Mouse (Mus musculus) mature B cell (primary cell): ENCODE measurements around the gene Ifnab.

Experiments
- in situ Hi-C: fragments of 300-500 bp; cut with MboI; formaldehyde crosslinking; loops from 2 replicates; pipeline ENCODE4 v1.14.3; 2019

The Ifnab gene

DNA sequence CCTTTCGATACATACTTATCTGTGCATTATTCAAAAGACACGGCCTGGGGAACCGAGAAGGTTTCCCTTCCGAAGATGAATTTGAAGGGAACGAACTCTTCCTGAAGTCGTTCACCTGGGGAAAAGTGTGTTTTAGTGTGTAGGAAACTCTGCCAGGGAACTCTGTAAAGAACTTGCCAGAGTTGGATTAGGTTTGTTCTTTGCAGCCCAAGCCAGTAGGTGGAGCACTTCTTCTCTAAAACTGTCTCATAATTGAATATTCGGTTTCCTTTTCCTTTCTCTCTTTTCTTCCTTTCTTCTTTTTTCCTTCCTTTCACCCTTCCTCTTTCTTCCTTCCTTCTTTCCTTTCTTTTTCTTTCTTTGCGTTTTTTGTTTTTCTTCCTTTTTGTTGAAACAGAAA is 10.8 kb downstream of the Ifnab start:
- in situ Hi-C loops, result no loop called here

DNA sequence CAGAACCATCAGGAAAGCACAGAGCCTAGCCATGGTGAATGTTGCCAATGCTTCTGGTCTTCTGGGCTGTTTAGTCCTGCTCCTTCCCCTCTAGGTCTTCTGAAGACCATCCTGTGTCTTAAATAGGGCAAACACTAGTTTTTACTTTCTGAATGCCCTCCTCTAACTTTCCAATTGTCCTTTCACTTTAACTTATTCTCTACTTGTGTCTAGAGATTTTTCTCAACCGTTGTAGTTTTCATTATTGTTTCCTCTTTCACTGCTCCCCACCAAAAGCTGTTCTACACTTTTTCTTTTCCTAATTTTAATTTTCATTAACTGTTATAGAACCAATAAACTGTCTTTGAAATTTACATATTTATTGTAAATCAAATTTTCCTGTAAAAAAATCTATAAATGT is 14.3 kb downstream of the Ifnab start, which contains the start of gene Ifna16:
Gene Ifna16, minus strand, starts transcription at position 101 of the 400 bp plus-strand sequence.
- in situ Hi-C loops, result no loop called here

DNA sequence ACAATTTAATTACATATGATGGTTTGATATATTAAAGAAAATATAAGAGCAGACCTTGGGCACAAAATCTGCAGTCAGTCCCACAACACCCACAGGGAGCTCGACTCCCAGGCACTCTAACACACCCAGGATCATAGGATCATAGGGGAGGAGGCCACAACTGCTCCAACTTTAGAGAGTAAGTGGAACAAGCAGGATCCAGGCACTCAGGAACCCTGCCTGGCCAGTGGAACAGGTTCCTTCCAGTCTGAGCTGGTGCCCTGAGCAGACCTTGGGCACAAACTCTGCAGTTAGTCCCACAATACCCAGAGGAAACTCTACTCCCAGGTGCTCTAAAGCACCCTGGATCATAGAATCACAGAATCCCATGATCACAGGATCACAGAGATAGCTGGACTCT is 35.7 kb downstream of the Ifnab start:
- in situ Hi-C loops, result no loop called here

DNA sequence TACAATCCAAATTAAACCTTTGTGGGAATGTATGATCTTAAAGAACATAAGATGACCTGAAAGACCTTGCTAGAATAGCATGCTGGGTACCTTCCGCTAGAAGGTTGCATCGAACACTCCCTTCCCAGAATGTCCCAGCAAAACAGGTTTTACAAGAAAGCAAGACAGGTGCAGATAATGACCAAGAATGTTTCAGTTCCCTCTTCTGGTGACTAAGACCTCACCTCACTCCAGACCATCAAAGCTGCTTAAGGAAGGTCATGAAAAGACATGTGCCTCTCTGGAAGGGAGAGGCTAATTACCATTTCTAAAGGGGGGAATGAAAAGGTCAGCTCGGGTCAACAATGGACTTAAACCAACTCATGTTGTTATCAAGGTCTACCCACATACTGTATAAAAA is 37.5 kb downstream of the Ifnab start:
- in situ Hi-C loops, result no loop called here

DNA sequence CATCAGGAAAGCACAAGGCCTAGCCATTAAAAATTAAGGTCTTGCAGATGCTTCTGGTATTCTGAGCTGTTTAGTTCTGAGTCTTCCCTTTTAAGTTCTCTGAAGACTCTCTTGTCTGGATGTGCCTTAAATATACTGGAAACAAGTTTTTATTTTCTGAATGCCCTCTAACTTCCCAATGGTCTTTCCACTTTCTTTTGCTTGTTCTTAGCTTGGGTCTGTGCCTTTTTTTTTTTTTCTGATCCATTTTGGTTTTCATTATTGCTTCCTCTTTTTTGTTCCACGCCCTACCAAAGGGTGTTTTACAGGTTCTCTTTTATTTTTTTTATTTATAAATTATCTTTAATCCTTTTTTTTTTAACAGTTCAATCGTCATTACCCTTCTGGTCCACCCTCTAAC is 46.8 kb downstream of the Ifnab start, which contains the start of gene Ifna13:
Gene Ifna13, minus strand, starts transcription at position 101 of the 400 bp plus-strand sequence.
- in situ Hi-C loops, result no loop called here

DNA sequence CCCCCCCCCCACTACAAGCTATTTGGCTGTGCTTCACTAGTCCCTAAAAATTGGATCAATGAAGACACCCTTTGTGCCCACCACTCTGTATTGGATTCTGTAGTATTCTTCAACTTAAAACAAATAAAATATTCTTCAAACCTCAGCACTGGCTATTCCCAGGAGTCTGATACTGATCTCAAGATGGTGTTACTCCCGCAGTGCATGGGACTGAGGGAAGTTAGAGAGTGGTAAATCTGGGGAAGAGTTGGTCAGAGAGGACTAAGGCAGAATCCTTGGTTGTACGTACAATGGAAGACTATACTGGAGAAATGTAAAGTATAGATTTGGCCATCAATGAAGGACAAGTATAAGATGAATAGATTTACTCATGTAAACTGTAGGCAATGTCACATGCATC is 48.6 kb downstream of the Ifnab start:
- in situ Hi-C loops, result no loop called here

DNA sequence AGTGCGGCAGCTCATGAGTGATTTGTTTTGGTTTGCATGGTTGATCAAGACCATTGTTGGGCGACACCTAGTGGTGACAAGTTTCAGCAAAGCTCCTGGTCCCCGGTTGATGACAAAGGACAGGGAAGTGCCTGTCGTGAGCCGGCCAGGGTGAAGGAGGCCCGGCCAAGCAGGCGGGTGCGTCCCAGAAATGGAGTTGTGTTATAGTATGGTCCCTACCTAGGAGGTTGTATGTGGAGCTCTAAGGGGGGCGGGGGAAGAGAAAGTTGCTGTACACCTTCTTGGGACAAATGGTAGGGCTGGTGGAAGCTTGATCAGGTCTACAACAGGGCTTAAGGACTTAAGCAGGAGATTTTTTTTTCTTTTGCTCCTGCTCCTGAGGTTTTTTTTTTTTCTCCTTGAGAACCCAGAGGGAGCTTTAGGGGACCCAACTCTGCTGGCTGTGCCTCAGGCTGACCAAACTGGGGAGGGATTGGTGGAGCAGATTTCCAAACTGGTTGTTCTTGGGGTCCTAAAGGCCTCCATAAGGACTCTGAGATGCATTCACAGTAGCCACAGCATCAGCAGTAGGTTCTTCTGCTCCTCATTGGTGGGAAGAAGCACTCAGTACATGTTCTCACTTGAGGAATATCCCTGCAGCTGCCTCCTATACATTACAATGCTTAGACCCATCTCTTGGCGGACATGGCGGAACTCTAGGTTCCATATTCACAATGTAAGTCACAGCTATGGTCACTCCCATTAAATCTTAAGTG is 49.9 kb downstream of the Ifnab start:
- in situ Hi-C loops, result no loop called here

DNA sequence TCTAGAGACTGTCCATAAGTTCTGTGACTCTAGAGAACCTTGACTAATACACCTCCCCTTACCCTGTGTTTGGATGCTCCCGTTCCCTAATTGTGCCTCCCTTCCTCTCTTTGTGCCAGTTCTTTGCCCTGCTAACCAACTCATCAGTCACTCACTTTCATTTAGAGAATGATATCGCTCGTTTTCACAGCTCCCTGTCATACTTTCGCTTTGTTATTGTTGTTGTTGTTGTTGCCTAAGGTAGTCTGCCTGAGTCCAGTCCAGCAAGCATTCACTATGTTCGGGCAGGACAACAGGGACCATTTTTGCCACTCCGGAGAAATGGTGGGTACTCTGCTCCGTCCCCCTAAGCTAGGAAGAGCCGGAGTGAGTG is 50.5 kb downstream of the Ifnab start:
- in situ Hi-C loops, result no loop called here
